Mouse (Mus musculus) kidney, embryonic 16.5 days (tissue): Measurements from ENCODE around the gene Slc7a11. TPM values are rescaled to one million over a fixed set of nuclear protein-coding genes. Genes with fewer than 3 reads are reported as not detected.
A peak's percentile ranks its signal among the peaks of the same experiment; 100 is the strongest.

Experiments
- ATAC-seq: fragments of 200-750 bp; cut with Nextera tagmentation; 2 replicates; pipeline ENCODE4 v1.8.0; 2017; ENCODE audit warnings: moderate TSS enrichment; ENCODE audit not compliant: low FRiP score, low TSS enrichment
- H3K27ac ChIP-seq: fragments of 300-500 bp; sonication (generic); 2 replicates; pipeline ENCODE4 v1.5.1; 2014; ENCODE audit warnings: low read length
- H3K27me3 ChIP-seq: fragments of 300-500 bp; sonication (generic); 2 replicates; pipeline ENCODE4 v1.6.1; 2014; ENCODE audit warnings: low read length, control low read depth, mixed read lengths; ENCODE audit not compliant: insufficient read depth
- H3K36me3 ChIP-seq: fragments of 300-500 bp; sonication (generic); 2 replicates; pipeline ENCODE4 v1.6.1; 2014; ENCODE audit warnings: low read length, control low read depth, mixed read lengths; ENCODE audit not compliant: insufficient read depth
- H3K4me1 ChIP-seq: fragments of 300-500 bp; sonication (generic); 2 replicates; pipeline ENCODE4 v1.6.1; 2014; ENCODE audit warnings: low read length, control low read depth, mixed read lengths; ENCODE audit not compliant: insufficient read depth
- H3K4me2 ChIP-seq: fragments of 300-500 bp; sonication (generic); replicated peaks from 2 replicates; pipeline ENCODE4 v1.6.1; 2014; ENCODE audit warnings: low read depth, low read length
- H3K4me3 ChIP-seq: fragments of 300-500 bp; sonication (generic); 2 replicates; pipeline ENCODE4 v1.5.1; 2014; ENCODE audit warnings: mild to moderate bottlenecking, low read length
- H3K9ac ChIP-seq: fragments of 300-500 bp; sonication (generic); replicated peaks from 2 replicates; pipeline ENCODE4 v1.6.1; 2014; ENCODE audit warnings: low read length
- H3K9me3 ChIP-seq: fragments of 300-500 bp; sonication (generic); 2 replicates; pipeline ENCODE4 v1.6.1; 2016; ENCODE audit warnings: low read length, control low read depth
- WGBS: fragments of 180-500 bp; shearing (Covaris S2); extraction: QIAGEN DNeasy Blood & Tissue Kit; methylation state at CpG from one replicate; pipeline ENCODE4 v1.1.7; 2014; 5-methylcytosine and 5-hydroxymethylcytosine counted together
- polyA plus RNA-seq: library from polyadenylated mRNA; unstranded; fragments of >200 nt; fragmentation: Nextera tagmentation; extraction: Ambion mirVana; gene quantifications from 2 replicates; pipeline ENCODE4 v1.2.1, GENCODE M21; 2015

The Slc7a11 gene
- polyA plus RNA-seq, 1 experiment from 2014 or later = 0.15 TPM

DNA sequence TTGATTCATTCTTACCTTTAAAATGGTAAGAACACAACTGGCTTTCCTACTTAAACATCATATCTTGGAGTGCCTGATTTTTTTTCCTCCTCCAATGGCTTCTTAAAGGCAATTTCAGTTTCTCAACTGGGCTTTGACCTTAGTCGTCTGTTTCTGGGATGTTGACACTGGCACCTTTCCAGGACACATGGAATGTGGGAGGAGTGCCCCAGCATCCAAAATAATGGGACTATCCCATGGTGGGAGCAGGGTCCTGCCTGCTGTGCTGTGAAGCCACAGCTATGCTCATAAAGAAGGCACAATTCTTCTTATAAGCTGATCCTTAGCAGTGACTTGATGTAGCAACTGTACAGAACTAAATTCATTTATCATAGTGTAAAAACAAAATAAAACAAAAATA, 450.5 kb downstream of the Slc7a11 start:
- H3K4me1 ChIP-seq = no peaks in the 10 kb centered on the region
- WGBS = 0% methylated on average over 1 of the region's 1 CpGs
- no peak overlapping the region for H3K27ac ChIP-seq
- ATAC-seq = peak; percentile 69
- no peaks in the 10 kb centered on the region for H3K36me3 ChIP-seq
- no peaks in the 10 kb centered on the region for H3K27me3 ChIP-seq
- no peak overlapping the region for H3K9ac ChIP-seq
- no peaks in the 10 kb centered on the region for H3K9me3 ChIP-seq
- no peak overlapping the region for H3K4me3 ChIP-seq
- no peak overlapping the region for H3K4me2 ChIP-seq

DNA sequence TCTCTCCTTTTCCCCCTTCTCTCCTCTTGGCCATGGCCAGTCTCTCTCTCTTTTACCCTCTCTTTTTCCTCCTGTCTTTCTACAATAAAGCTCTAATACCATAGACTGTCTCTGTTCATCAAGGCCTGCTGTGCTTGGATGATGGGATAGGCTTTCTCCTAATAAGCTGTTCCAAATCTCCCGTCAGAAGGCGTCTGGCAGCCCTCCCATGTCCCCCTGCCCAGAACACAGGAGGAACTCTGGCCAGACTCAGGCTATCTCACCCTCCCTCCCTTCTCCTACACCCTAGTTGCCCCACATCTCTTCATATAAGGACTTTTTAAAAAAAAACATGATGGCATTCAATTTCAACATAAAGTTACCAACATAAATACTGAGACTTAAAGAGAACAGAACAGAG, 456.2 kb downstream of the Slc7a11 start:
- no peak overlapping the region for H3K4me3 ChIP-seq
- H3K4me2 ChIP-seq = no peak overlapping the region
- no peaks in the 10 kb centered on the region for H3K4me1 ChIP-seq
- H3K9ac ChIP-seq = no peak overlapping the region
- no peak overlapping the region for H3K27ac ChIP-seq
- no peak for ATAC-seq
- no peaks in the 10 kb centered on the region for H3K9me3 ChIP-seq
- H3K36me3 ChIP-seq = no peaks in the 10 kb centered on the region
- 80% methylated on average over 2 of the region's 2 CpGs for WGBS
- no peaks in the 10 kb centered on the region for H3K27me3 ChIP-seq

DNA sequence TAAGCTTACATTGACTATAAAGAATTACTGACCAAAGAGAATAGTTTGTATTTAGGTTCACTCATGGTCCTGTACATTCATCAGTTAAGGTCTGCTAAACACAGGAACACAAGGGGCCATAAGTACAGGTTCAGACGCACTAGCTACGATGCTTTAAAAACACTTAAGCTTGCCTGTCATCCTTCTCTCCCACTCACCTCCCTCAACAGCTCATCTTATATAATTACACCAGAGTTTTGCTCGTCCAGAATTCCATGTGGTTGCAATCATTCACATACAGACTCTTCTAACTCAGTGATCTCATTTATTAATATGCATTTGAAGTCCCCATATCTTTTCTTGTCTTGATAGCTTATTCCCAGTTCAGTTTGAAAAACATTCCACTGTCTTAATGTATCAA, 458.6 kb downstream of the Slc7a11 start:
- Histone ChIP-seq H3K9ac (no peak overlapping the region), H3K4me3 (no peak overlapping the region), H3K27ac (no peak overlapping the region), H3K4me1 (no peaks in the 10 kb centered on the region), H3K36me3 (no peaks in the 10 kb centered on the region), H3K9me3 (no peaks in the 10 kb centered on the region), H3K4me2 (no peak overlapping the region), H3K27me3 (no peaks in the 10 kb centered on the region)
- no peak for ATAC-seq
- WGBS = 21% methylated on average over 3 of the region's 3 CpGs

DNA sequence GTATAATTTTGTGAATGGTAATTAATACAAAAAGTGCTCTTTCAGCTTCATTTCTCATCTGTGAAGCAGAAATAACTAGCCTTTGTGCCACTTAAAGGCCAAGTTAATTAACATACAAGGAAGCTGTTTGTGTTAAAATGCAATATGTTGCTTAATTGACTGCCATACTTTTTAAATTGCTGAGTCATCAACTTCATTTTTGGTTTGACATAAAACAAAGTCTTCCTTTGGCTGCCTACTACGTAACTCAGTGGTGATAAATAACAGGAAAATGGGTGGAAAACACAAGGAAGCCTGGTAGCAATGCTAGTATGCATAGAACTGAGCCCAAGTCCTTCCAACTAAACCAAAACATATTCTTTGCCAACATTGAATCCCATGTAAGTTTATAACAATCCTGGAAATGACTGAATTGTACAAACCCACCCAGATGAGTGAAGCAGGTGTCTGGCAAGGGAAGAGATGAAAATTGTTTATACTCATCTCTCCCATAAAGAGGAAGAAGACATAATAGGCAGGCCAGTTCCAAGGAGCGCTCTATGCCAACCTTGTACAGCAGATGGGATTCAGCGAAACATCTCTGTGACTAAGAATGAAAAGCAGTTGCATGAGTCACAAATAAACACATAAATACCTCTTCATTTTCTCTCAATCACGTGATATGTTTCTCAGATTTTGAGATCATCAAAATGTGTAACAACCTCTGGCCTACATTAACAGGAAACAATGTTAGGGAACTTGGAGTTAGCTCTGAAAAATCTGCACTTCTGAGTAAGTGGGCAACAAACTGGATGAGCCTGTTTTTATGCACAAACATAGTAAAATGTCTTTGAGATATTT, 459.8 kb downstream of the Slc7a11 start:
- H3K4me2 ChIP-seq = no peak overlapping the region
- 84% methylated on average over 4 of the region's 4 CpGs for WGBS
- no peak overlapping the region for H3K4me3 ChIP-seq
- no peaks in the 10 kb centered on the region for H3K27me3 ChIP-seq
- H3K27ac ChIP-seq = no peak overlapping the region
- H3K36me3 ChIP-seq = no peaks in the 10 kb centered on the region
- no peaks in the 10 kb centered on the region for H3K9me3 ChIP-seq
- ATAC-seq = no peak
- no peaks in the 10 kb centered on the region for H3K4me1 ChIP-seq
- H3K9ac ChIP-seq = no peak overlapping the region

DNA sequence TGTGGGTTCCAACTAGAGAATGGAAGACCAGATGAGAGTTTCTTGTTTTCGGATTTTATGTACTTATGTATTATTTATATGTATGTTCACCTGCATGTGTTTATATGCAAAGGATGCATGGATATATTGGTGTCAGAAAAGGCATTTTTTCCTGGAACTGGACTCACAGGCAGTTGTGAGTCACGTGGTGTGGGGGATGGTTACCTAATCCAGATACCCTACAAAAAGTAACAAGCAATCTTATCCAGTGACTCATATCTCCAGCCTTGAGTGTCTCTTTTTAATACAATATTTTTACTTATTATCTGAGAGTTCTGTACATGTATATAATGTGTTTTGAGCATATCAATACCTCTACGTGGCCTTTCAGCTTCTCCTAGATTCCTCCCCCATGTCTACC, 469.4 kb downstream of the Slc7a11 start:
- 84% methylated on average over 3 of the region's 3 CpGs for WGBS
- Histone ChIP-seq H3K27ac (no peak overlapping the region), H3K27me3 (no peaks in the 10 kb centered on the region), H3K4me2 (no peak overlapping the region), H3K36me3 (no peaks in the 10 kb centered on the region), H3K9me3 (no peaks in the 10 kb centered on the region), H3K9ac (no peak overlapping the region), H3K4me1 (no peaks in the 10 kb centered on the region), H3K4me3 (no peak overlapping the region)
- no peak for ATAC-seq

DNA sequence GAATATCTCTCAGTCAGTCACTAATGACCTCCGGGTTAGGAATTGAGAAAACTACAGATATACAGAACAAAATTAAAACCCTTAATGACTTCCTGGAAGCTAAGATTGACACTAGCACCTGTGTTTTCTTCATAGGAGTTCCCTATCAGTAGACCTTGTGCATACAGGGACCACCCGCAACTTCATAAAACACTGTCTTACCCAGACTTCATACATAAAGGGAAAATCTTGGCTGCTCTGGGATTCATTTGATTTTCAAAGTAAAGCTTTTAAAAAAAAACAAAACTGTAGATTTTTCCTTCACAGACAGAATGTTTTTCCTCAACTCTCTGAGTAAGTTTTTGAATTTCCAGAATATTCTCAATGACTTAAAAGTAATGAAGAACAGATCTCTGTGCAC, 477.8 kb downstream of the Slc7a11 start:
- Histone ChIP-seq H3K27me3 (no peaks in the 10 kb centered on the region), H3K4me1 (no peaks in the 10 kb centered on the region), H3K4me2 (no peak overlapping the region), H3K9ac (no peak overlapping the region), H3K36me3 (no peaks in the 10 kb centered on the region), H3K9me3 (no peaks in the 10 kb centered on the region), H3K27ac (no peak overlapping the region), H3K4me3 (no peak overlapping the region)
- WGBS = 95% methylated on average over 2 of the region's 2 CpGs
- ATAC-seq = no peak

DNA sequence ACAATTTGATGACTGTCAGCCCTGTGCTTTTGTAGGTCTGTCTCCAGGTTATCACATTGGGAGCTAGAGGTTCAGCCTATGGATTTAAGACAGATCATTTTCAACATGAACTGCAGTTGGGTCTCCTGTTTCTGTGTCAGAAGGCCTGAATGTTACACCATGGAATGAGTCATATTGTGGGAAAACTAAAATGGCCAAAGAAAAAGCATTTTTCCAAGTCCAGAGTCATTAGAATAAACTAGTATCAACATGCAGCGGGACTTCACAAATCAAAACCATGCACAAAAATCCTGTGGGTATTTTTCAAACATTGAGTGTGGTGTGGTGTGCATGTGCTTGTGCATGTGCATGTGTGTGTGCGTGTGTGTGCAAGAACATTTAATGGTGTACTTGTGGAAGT, 482.8 kb downstream of the Slc7a11 start:
- Histone ChIP-seq H3K27ac (no peak overlapping the region), H3K27me3 (no peaks in the 10 kb centered on the region), H3K36me3 (no peaks in the 10 kb centered on the region), H3K9ac (no peak overlapping the region), H3K4me3 (no peak overlapping the region), H3K4me1 (no peaks in the 10 kb centered on the region), H3K9me3 (no peaks in the 10 kb centered on the region), H3K4me2 (no peak overlapping the region)
- WGBS = 95% methylated on average over 2 of the region's 2 CpGs
- ATAC-seq = no peak

DNA sequence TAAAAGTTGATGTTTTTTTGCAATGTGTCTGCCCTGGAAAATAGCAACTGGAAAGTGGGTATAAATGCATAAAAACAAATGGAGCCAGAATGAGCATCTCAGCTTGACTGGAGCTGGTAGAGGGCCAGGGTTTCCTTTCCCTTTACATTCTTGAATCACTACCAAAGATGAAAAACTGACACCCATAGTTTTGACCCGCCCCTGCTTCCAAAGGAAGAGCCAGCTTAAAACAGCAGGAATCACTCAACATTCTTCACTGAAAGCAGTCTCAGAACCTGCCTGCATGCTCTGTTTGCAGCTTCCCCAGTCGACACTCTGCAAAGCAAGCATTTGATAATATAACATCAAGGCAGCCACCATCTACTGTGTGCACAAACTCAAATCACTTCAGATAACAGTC, 496.6 kb downstream of the Slc7a11 start:
- Histone ChIP-seq H3K9me3 (0 out of 2 replicates have a peak, but pooled peaks cover 2% of the 10 kb centered on the region), H3K9ac (no peak overlapping the region), H3K36me3 (no peaks in the 10 kb centered on the region), H3K4me3 (no peak overlapping the region), H3K27me3 (no peaks in the 10 kb centered on the region), H3K4me1 (no peaks in the 10 kb centered on the region), H3K4me2 (no peak overlapping the region), H3K27ac (peak overlapping the region; percentile 72; the same call in 1 of the 2 replicates)
- 39% methylated on average over 2 of the region's 2 CpGs for WGBS
- ATAC-seq = peak; percentile 73

DNA sequence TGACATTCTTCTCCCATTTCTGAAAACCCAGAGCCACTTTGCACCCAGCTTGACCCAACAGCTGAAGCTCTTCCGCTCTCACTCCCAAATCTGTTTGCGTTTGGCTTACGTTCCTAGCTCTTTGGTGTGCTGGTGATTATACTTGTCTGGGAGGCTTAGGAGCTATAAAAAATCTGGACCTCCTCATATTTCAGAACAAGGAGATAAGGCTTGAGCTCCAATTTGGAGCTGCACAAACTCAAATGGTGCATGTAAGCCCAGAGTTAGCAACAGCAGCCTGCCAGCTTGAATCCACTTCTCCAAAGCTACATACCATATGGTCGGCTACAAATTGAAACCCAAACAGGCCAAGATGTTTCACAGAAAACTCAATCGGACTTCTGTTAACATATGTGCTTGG, 498.6 kb downstream of the Slc7a11 start:
- peak; percentile 77; the same call in 1 of the 2 replicates for ATAC-seq

DNA sequence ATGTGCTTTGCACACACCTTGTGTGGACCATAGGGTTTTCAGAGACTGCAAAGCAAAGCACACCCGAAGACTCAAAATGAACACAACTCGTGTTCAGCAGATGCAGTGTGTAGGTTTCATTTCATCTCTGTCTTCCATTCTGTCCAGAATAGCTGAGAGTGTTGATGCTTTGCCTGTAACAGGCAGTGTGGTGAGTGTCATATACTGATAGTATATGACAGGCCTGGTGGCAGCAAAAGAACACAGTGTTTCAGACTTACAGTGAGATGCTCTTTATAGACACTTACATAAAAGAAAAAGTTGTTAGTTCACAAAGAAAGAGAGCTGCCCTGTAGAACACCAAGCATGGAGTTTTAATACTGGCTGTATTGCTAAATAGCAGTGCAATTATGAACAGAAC, 505.8 kb downstream of the Slc7a11 start:
- Histone ChIP-seq H3K9me3 (no peaks in the 10 kb centered on the region), H3K27me3 (no peaks in the 10 kb centered on the region), H3K9ac (no peak overlapping the region), H3K4me2 (no peak overlapping the region), H3K27ac (no peak overlapping the region), H3K4me3 (no peak overlapping the region), H3K4me1 (no peaks in the 10 kb centered on the region), H3K36me3 (no peaks in the 10 kb centered on the region)
- 82% methylated on average over 2 of the region's 2 CpGs for WGBS
- no peak for ATAC-seq

More for the DNA sequence above, 498.6 kb downstream of the Slc7a11 start:
- 0 out of 2 replicates have a peak overlapping the region, but pooled peaks have one; percentile 32 for H3K27ac ChIP-seq
- no peaks in the 10 kb centered on the region for H3K9me3 ChIP-seq
- H3K9ac ChIP-seq = no peak overlapping the region
- no peaks in the 10 kb centered on the region for H3K36me3 ChIP-seq
- H3K4me2 ChIP-seq = no peak overlapping the region
- H3K27me3 ChIP-seq = no peaks in the 10 kb centered on the region
- H3K4me1 ChIP-seq = no peaks in the 10 kb centered on the region
- 42% methylated on average over 5 of the region's 5 CpGs for WGBS
- no peak overlapping the region for H3K4me3 ChIP-seq
